Mouse (Mus musculus): ENCODE measurements around the gene Heatr9. TPM values are rescaled to one million over a fixed set of nuclear protein-coding genes. Genes with fewer than 3 reads are reported as not detected.

The Heatr9 gene
- total and polyA plus RNA-seq, 2 experiments from 2014 or later: not detected

GRCm38 (mm10) chr11:83533192-83533591 is 11.2 kb upstream of the Heatr9 start:
- no peak for TF ChIP-seq CTCF (IDR thresholded peaks at IDR 0.05; ENCODE audit: low read depth)
- Histone ChIP-seq H3K4me3 (ENCODE audit: low read depth, low read length) (no peak overlapping the region), H3K9ac (no peak overlapping the region), H3K4me2 (ENCODE audit: low read depth) (no peak overlapping the region), H3K27ac (ENCODE audit: low read depth, low read length) (no peak overlapping the region), H3K4me1 (ENCODE audit: insufficient read depth) (0 out of 2 replicates have a peak, but pooled peaks cover 2% of the 10 kb centered on the region), H3K27me3 (ENCODE audit: insufficient read depth, low read length) (no peaks in the 10 kb centered on the region), H3K36me3 (ENCODE audit: insufficient read depth) (no peaks in the 10 kb centered on the region), H3K9me3 (ENCODE audit: low read length) (no peaks in the 10 kb centered on the region)
- DNase-seq (no peak), ATAC-seq (no peak)
- WGBS: 97% methylated on average over 1 of the region's 1 CpGs

GRCm38 (mm10) chr11:83530360-83530759 is 8.4 kb upstream of the Heatr9 start, which contains the start of gene Ccl5:
TSS of gene Ccl5 (minus strand) at chr11:83530518.
- no peak within 1 kb of the TSS for H3K27ac ChIP-seq (ENCODE audit: low read depth, low read length)
- no peaks in the 10 kb centered on the region for H3K9me3 ChIP-seq (ENCODE audit: low read length)
- DNase-seq: no peak
- no peak for ATAC-seq
- no peak for TF ChIP-seq CTCF (IDR thresholded peaks at IDR 0.05; ENCODE audit: low read depth)
- no peaks in the 10 kb centered on the region for H3K36me3 ChIP-seq (ENCODE audit: insufficient read depth)
- no peak within 1 kb of the TSS for H3K4me3 ChIP-seq (ENCODE audit: low read depth, low read length)
- H3K4me2 ChIP-seq (ENCODE audit: low read depth): no peak within 1 kb of the TSS
- H3K4me1 ChIP-seq (ENCODE audit: insufficient read depth): 0 out of 2 replicates have a peak, but pooled peaks cover 2% of the 10 kb centered on the region
- 88% methylated on average over 5 of the region's 5 CpGs for WGBS
- H3K27me3 ChIP-seq (ENCODE audit: insufficient read depth, low read length): no peaks in the 10 kb centered on the region
- H3K9ac ChIP-seq: no peak within 1 kb of the TSS

GRCm38 (mm10) chr11:83529024-83529423 is 7.0 kb upstream of the Heatr9 start:
- no peak for DNase-seq
- H3K27ac ChIP-seq (ENCODE audit: low read depth, low read length): no peak overlapping the region

GRCm38 (mm10) chr11:83518371-83518770 is 3.6 kb downstream of the Heatr9 start:
- H3K9ac ChIP-seq: no peak overlapping the region
- no peaks in the 10 kb centered on the region for H3K4me1 ChIP-seq (ENCODE audit: insufficient read depth)
- H3K27me3 ChIP-seq (ENCODE audit: insufficient read depth, low read length): no peaks in the 10 kb centered on the region
- no peak for TF ChIP-seq CTCF (IDR thresholded peaks at IDR 0.05; ENCODE audit: low read depth)
- no peak overlapping the region for H3K4me3 ChIP-seq (ENCODE audit: low read depth, low read length)
- 0 out of 2 replicates have a peak, but pooled peaks cover 6% of the 10 kb centered on the region for H3K36me3 ChIP-seq (ENCODE audit: insufficient read depth)
- no peak overlapping the region for H3K4me2 ChIP-seq (ENCODE audit: low read depth)
- 81% methylated on average over 6 of the region's 6 CpGs for WGBS
- ATAC-seq (no peak), DNase-seq (no peak)
- H3K27ac ChIP-seq (ENCODE audit: low read depth, low read length): no peak overlapping the region
- no peaks in the 10 kb centered on the region for H3K9me3 ChIP-seq (ENCODE audit: low read length)

More at GRCm38 (mm10) chr11:83529024-83529423, 7.0 kb upstream of the Heatr9 start:
- Histone ChIP-seq H3K4me2 (ENCODE audit: low read depth) (no peak overlapping the region), H3K4me3 (ENCODE audit: low read depth, low read length) (no peak overlapping the region), H3K27me3 (ENCODE audit: insufficient read depth, low read length) (no peaks in the 10 kb centered on the region), H3K36me3 (ENCODE audit: insufficient read depth) (no peaks in the 10 kb centered on the region), H3K4me1 (ENCODE audit: insufficient read depth) (no peaks in the 10 kb centered on the region), H3K9ac (no peak overlapping the region), H3K9me3 (ENCODE audit: low read length) (no peaks in the 10 kb centered on the region)
- no peak for ATAC-seq
- TF ChIP-seq CTCF (IDR thresholded peaks at IDR 0.05; ENCODE audit: low read depth): no peak
- WGBS: 70% methylated on average over 12 of the region's 12 CpGs

GRCm38 (mm10) chr11:83517153-83517552 is 4.8 kb downstream of the Heatr9 start:
- no peak for TF ChIP-seq CTCF (IDR thresholded peaks at IDR 0.05; ENCODE audit: low read depth)
- H3K27me3 ChIP-seq (ENCODE audit: insufficient read depth, low read length): no peaks in the 10 kb centered on the region
- H3K4me1 ChIP-seq (ENCODE audit: insufficient read depth): no peaks in the 10 kb centered on the region
- no peak for ATAC-seq
- no peak overlapping the region for H3K4me3 ChIP-seq (ENCODE audit: low read depth, low read length)
- DNase-seq: no peak
- no peaks in the 10 kb centered on the region for H3K9me3 ChIP-seq (ENCODE audit: low read length)
- H3K4me2 ChIP-seq (ENCODE audit: low read depth): no peak overlapping the region
- 0 out of 2 replicates have a peak, but pooled peaks cover 6% of the 10 kb centered on the region for H3K36me3 ChIP-seq (ENCODE audit: insufficient read depth)
- H3K9ac ChIP-seq: no peak overlapping the region
- H3K27ac ChIP-seq (ENCODE audit: low read depth, low read length): no peak overlapping the region

- Histone ChIP-seq H3K9me3 (ENCODE audit: low read length) (no peaks in the 10 kb centered on the region), H3K36me3 (ENCODE audit: insufficient read depth) (peaks cover 20% of the 10 kb centered on the region), H3K4me1 (ENCODE audit: insufficient read depth) (no peaks in the 10 kb centered on the region), H3K4me2 (ENCODE audit: low read depth) (no peak overlapping the region), H3K27me3 (ENCODE audit: insufficient read depth, low read length) (no peaks in the 10 kb centered on the region), H3K4me3 (ENCODE audit: low read depth, low read length) (no peak overlapping the region), H3K9ac (no peak overlapping the region), H3K27ac (ENCODE audit: low read depth, low read length) (no peak overlapping the region)
- no peak for ATAC-seq
- DNase-seq: no peak
- no peak for TF ChIP-seq CTCF (IDR thresholded peaks at IDR 0.05; ENCODE audit: low read depth)
These were observed 12.5 kb downstream of the Heatr9 start for GRCm38 (mm10) chr11:83509521-83509920.

GRCm38 (mm10) chr11:83504308-83504707 is 17.7 kb downstream of the Heatr9 start:
- no peak for DNase-seq
- TF ChIP-seq CTCF (IDR thresholded peaks at IDR 0.05; ENCODE audit: low read depth): no peak
- Histone ChIP-seq H3K27me3 (ENCODE audit: insufficient read depth, low read length) (no peaks in the 10 kb centered on the region), H3K9me3 (ENCODE audit: low read length) (no peaks in the 10 kb centered on the region), H3K9ac (no peak overlapping the region), H3K27ac (ENCODE audit: low read depth, low read length) (no peak overlapping the region), H3K4me3 (ENCODE audit: low read depth, low read length) (no peak overlapping the region), H3K4me1 (ENCODE audit: insufficient read depth) (no peaks in the 10 kb centered on the region), H3K4me2 (ENCODE audit: low read depth) (no peak overlapping the region), H3K36me3 (ENCODE audit: insufficient read depth) (peaks cover 45% of the 10 kb centered on the region)
- no peak for ATAC-seq
- 95% methylated on average over 5 of the region's 5 CpGs for WGBS

Measured in forebrain, postnatal 0 days (tissue).